Mouse (Mus musculus) liver, embryonic 11.5 days (tissue): Measurements from ENCODE around the gene Rpgrip1l. TPM values are rescaled to one million over a fixed set of nuclear protein-coding genes. Genes with fewer than 3 reads are reported as not detected.

ENCODE experiments used
- ATAC-seq: fragments of 200-750 bp; cut with Nextera tagmentation; replicated peaks from 2 replicates; pipeline ENCODE4 v1.8.0; 2017; ENCODE audit warnings: moderate number of reproducible peaks, mild to moderate bottlenecking, moderate TSS enrichment, moderate library complexity; ENCODE audit not compliant: low FRiP score
- DNase-seq: peaks from one replicate; pipeline ENCODE4 v3.0.0-alpha.2; 2017; ENCODE audit warnings: low spot score
- H3K27ac ChIP-seq: fragments of 300-500 bp; sonication (generic); 2 replicates; pipeline ENCODE4 v1.5.1; 2014; ENCODE audit warnings: mild to moderate bottlenecking, low read depth, low read length, control low read depth
- H3K27me3 ChIP-seq: fragments of 300-500 bp; sonication (generic); replicated peaks from 2 replicates; pipeline ENCODE4 v1.6.1; 2014; ENCODE audit warnings: low read length, mixed read lengths; ENCODE audit not compliant: control insufficient read depth, insufficient read depth
- H3K36me3 ChIP-seq: fragments of 300-500 bp; sonication (generic); 2 replicates; pipeline ENCODE4 v1.6.1; 2014; ENCODE audit warnings: mild to moderate bottlenecking, low read length, moderate library complexity, mixed read lengths; ENCODE audit not compliant: control insufficient read depth, insufficient read depth
- H3K4me1 ChIP-seq: fragments of 300-500 bp; sonication (generic); replicated peaks from 2 replicates; pipeline ENCODE4 v1.6.1; 2014; ENCODE audit warnings: low read length, mixed read lengths; ENCODE audit not compliant: control insufficient read depth, insufficient read depth
- H3K4me2 ChIP-seq: fragments of 300-500 bp; sonication (generic); 2 replicates; pipeline ENCODE4 v1.6.1; 2014; ENCODE audit warnings: mild to moderate bottlenecking, control low read depth, moderate library complexity
- H3K4me3 ChIP-seq: fragments of 300-500 bp; sonication (generic); 2 replicates; pipeline ENCODE4 v1.5.1; 2014; ENCODE audit warnings: low read depth, low read length, control low read depth
- H3K9ac ChIP-seq: fragments of 300-500 bp; sonication (generic); 2 replicates; pipeline ENCODE4 v1.6.1; 2014; ENCODE audit warnings: low read depth, low read length, control low read depth
- H3K9me3 ChIP-seq: fragments of 300-500 bp; sonication (generic); 2 replicates; pipeline ENCODE4 v1.6.1; 2016; ENCODE audit warnings: low read length, inconsistent platforms, mixed read lengths; ENCODE audit not compliant: control insufficient read depth
- WGBS: fragments of 180-500 bp; shearing (Covaris S2); extraction: QIAGEN DNeasy Blood & Tissue Kit; methylation state at CpG from one replicate; pipeline ENCODE4 v1.1.7; 2014; 5-methylcytosine and 5-hydroxymethylcytosine counted together
- polyA plus RNA-seq: library from polyadenylated mRNA; unstranded; fragments of >200 nt; fragmentation: Nextera tagmentation; extraction: Ambion mirVana; gene quantifications from 2 replicates; pipeline ENCODE4 v1.2.1, GENCODE M21; 2014

Gene Rpgrip1l
- polyA plus RNA-seq, 1 experiment from 2014 or later: 6.5 TPM

- Histone ChIP-seq H3K4me3 (no peak overlapping the region), H3K9me3 (no peaks in the 10 kb centered on the region), H3K27me3 (no peaks in the 10 kb centered on the region), H3K27ac (no peak overlapping the region), H3K36me3 (no peaks in the 10 kb centered on the region), H3K4me1 (no peaks in the 10 kb centered on the region), H3K9ac (no peak overlapping the region), H3K4me2 (no peak overlapping the region)
- DNase-seq: no peak
- no peak for ATAC-seq
- 66% methylated on average over 13 of the region's 13 CpGs for WGBS
Observed at GRCm38 (mm10) chr8:91171605-91172004, 141.5 kb downstream of the Rpgrip1l start.

GRCm38 (mm10) chr8:91170914-91171313 is 142.1 kb downstream of the Rpgrip1l start:
- Histone ChIP-seq H3K4me1 (no peaks in the 10 kb centered on the region), H3K9me3 (no peaks in the 10 kb centered on the region), H3K4me3 (no peak overlapping the region), H3K4me2 (no peak overlapping the region), H3K27me3 (no peaks in the 10 kb centered on the region), H3K36me3 (no peaks in the 10 kb centered on the region), H3K27ac (no peak overlapping the region), H3K9ac (no peak overlapping the region)
- ATAC-seq (no peak), DNase-seq (no peak)
- WGBS: 74% methylated on average over 14 of the region's 14 CpGs

- Histone ChIP-seq H3K4me2 (no peak overlapping the region), H3K4me3 (no peak overlapping the region), H3K27ac (no peak overlapping the region), H3K27me3 (no peaks in the 10 kb centered on the region), H3K9me3 (no peaks in the 10 kb centered on the region), H3K9ac (no peak overlapping the region), H3K36me3 (no peaks in the 10 kb centered on the region), H3K4me1 (no peaks in the 10 kb centered on the region)
- DNase-seq (no peak), ATAC-seq (no peak)
- WGBS: 71% methylated on average over 6 of the region's 6 CpGs
Observed at GRCm38 (mm10) chr8:91170152-91170551, 142.9 kb downstream of the Rpgrip1l start.

Other genes starting within 250 kb of the Rpgrip1l start
- 14.6 and 17.7 TPM in 2 replicates for gene Rbl2, start 243.2 kb downstream of the Rpgrip1l start, polyA plus RNA-seq
- gene Aktip, start 113.3 kb downstream of the Rpgrip1l start, polyA plus RNA-seq: 19.3 and 20.0 TPM in 2 replicates
- gene Fto, start 263 bp upstream of the Rpgrip1l start, polyA plus RNA-seq: 56.1 and 57.7 TPM in 2 replicates